Mouse (Mus musculus) layer of hippocampus, adult 9-10 months (tissue): ENCODE measurements around the gene Dennd2a.

Source experiments
- DNase-seq: peaks from one replicate; pipeline ENCODE4 v3.0.0; 2022; ENCODE audit warnings: low spot score

Dennd2a gene

GRCm38 (mm10) chr6:39556900-39557659 is 587 bp downstream of the Dennd2a start:
- DNase-seq = no peak

- no peak for DNase-seq
Measured at GRCm38 (mm10) chr6:39555648-39555945, 2.1 kb downstream of the Dennd2a start.

GRCm38 (mm10) chr6:39554888-39555647 is 2.6 kb downstream of the Dennd2a start:
- DNase-seq = no peak

- DNase-seq = no peak
Measured at GRCm38 (mm10) chr6:39551981-39552636, 5.6 kb downstream of the Dennd2a start.

GRCm38 (mm10) chr6:39548030-39548429 is 9.6 kb downstream of the Dennd2a start:
- no peak for DNase-seq

GRCm38 (mm10) chr6:39545474-39545873 is 12.2 kb downstream of the Dennd2a start:
- no peak for DNase-seq

GRCm38 (mm10) chr6:39543769-39544420 is 13.8 kb downstream of the Dennd2a start:
- no peak for DNase-seq

- DNase-seq = no peak
Measured at GRCm38 (mm10) chr6:39542631-39543597, 14.8 kb downstream of the Dennd2a start.

GRCm38 (mm10) chr6:39540563-39540962 is 17.1 kb downstream of the Dennd2a start:
- DNase-seq = no peak

- DNase-seq = no peak
Measured at GRCm38 (mm10) chr6:39539679-39540155, 17.9 kb downstream of the Dennd2a start.

- no peak for DNase-seq
Measured at GRCm38 (mm10) chr6:39538227-39538626, 19.4 kb downstream of the Dennd2a start.

- DNase-seq = no peak
Measured at GRCm38 (mm10) chr6:39537276-39537675, 20.4 kb downstream of the Dennd2a start.

GRCm38 (mm10) chr6:39536621-39537020 is 21.0 kb downstream of the Dennd2a start:
- DNase-seq = no peak

GRCm38 (mm10) chr6:39534944-39535343 is 22.7 kb downstream of the Dennd2a start:
- DNase-seq = no peak

GRCm38 (mm10) chr6:39528671-39529535 is 28.8 kb downstream of the Dennd2a start:
- peak; percentile 38 for DNase-seq

- DNase-seq = no peak
Measured at GRCm38 (mm10) chr6:39527811-39528210, 29.9 kb downstream of the Dennd2a start.

GRCm38 (mm10) chr6:39527337-39527784 is 30.3 kb downstream of the Dennd2a start:
- no peak for DNase-seq

- no peak for DNase-seq
Measured at GRCm38 (mm10) chr6:39526797-39527196, 30.9 kb downstream of the Dennd2a start.

- no peak for DNase-seq
Measured at GRCm38 (mm10) chr6:39523161-39523560, 34.5 kb downstream of the Dennd2a start.

GRCm38 (mm10) chr6:39522425-39522824 is 35.2 kb downstream of the Dennd2a start:
- DNase-seq = no peak
